Mouse (Mus musculus) embryonic facial prominence, embryonic 15.5 days (tissue): ENCODE data around the gene Rnf150. TPM values are rescaled to one million over a fixed set of nuclear protein-coding genes. Genes with fewer than 3 reads are reported as not detected.
"Not testable (repeated sequence)": the region's sequence is repeated elsewhere in the genome, so short reads cannot be mapped to it uniquely, and the experiment has no call there.

Source experiments
- ATAC-seq: fragments of 200-750 bp; cut with Nextera tagmentation; 2 replicates; pipeline ENCODE4 v1.8.0; 2017; ENCODE audit warnings: low read depth, moderate TSS enrichment; ENCODE audit not compliant: insufficient number of reproducible peaks, low FRiP score, low TSS enrichment
- H3K27ac ChIP-seq: fragments of 300-500 bp; sonication (generic); replicated peaks from 2 replicates; pipeline ENCODE4 v1.5.1; 2015; ENCODE audit warnings: mild to moderate bottlenecking, inconsistent platforms
- H3K27me3 ChIP-seq: fragments of 300-500 bp; sonication (generic); 2 replicates; pipeline ENCODE4 v1.6.1; 2015; ENCODE audit warnings: inconsistent platforms
- H3K36me3 ChIP-seq: fragments of 300-500 bp; sonication (generic); 2 replicates; pipeline ENCODE4 v1.6.1; 2015; ENCODE audit warnings: mild to moderate bottlenecking, inconsistent platforms
- H3K4me1 ChIP-seq: fragments of 300-500 bp; sonication (generic); 2 replicates; pipeline ENCODE4 v1.6.1; 2015; ENCODE audit warnings: inconsistent platforms
- H3K4me2 ChIP-seq: fragments of 300-500 bp; sonication (generic); replicated peaks from 2 replicates; pipeline ENCODE4 v1.6.1; 2015; ENCODE audit warnings: mild to moderate bottlenecking, inconsistent platforms
- H3K4me3 ChIP-seq: fragments of 300-500 bp; sonication (generic); replicated peaks from 2 replicates; pipeline ENCODE4 v1.5.1; 2015; ENCODE audit warnings: mild to moderate bottlenecking, inconsistent platforms
- H3K9ac ChIP-seq: fragments of 300-500 bp; sonication (generic); 2 replicates; pipeline ENCODE4 v1.6.1; 2015; ENCODE audit warnings: inconsistent platforms
- H3K9me3 ChIP-seq: fragments of 300-500 bp; sonication (generic); replicated peaks from 2 replicates; pipeline ENCODE4 v1.6.1; 2016; ENCODE audit warnings: inconsistent platforms
- WGBS: fragments of 180-500 bp; shearing (Covaris S2); methylation state at CpG from one replicate; pipeline ENCODE4 v1.1.7; 2015; 5-methylcytosine and 5-hydroxymethylcytosine counted together
- polyA plus RNA-seq: library from polyadenylated mRNA; unstranded; fragments of >200 nt; fragmentation: Nextera tagmentation; extraction: Ambion mirVana; gene quantifications from 2 replicates; pipeline ENCODE4 v1.2.1, GENCODE M21; 2015

Gene Rnf150
- polyA plus RNA-seq, 1 experiment from 2014 or later, result 1.4 TPM

- Histone ChIP-seq H3K27me3 (no peaks in the 10 kb centered on the region), H3K9me3 (no peaks in the 10 kb centered on the region), H3K4me3 (no peak overlapping the region), H3K9ac (no peak overlapping the region), H3K4me2 (no peak overlapping the region), H3K4me1 (0 out of 2 replicates have a peak, but pooled peaks cover 4% of the 10 kb centered on the region), H3K36me3 (no peaks in the 10 kb centered on the region), H3K27ac (no peak overlapping the region)
- WGBS, result 69% methylated on average over 5 of the region's 5 CpGs
- ATAC-seq, result no peak
Observed at GRCm38 (mm10) chr8:83079534-83079844, 216.3 kb downstream of the Rnf150 start.

- H3K36me3 ChIP-seq, result no peaks in the 10 kb centered on the region
- H3K9ac ChIP-seq, result no peak overlapping the region
- H3K4me2 ChIP-seq, result no peak overlapping the region
- no peak overlapping the region for H3K27ac ChIP-seq
- no peaks in the 10 kb centered on the region for H3K9me3 ChIP-seq
- no peak for ATAC-seq
- 0 out of 2 replicates have a peak, but pooled peaks cover 4% of the 10 kb centered on the region for H3K4me1 ChIP-seq
- WGBS, result 48% methylated on average over 4 of the region's 4 CpGs
- no peak overlapping the region for H3K4me3 ChIP-seq
- H3K27me3 ChIP-seq, result no peaks in the 10 kb centered on the region
Observed at GRCm38 (mm10) chr8:83081266-83081665, 218.1 kb downstream of the Rnf150 start.

- not testable (repeated sequence) for H3K4me3 ChIP-seq, H3K36me3 ChIP-seq, H3K27ac ChIP-seq, H3K4me2 ChIP-seq, H3K27me3 ChIP-seq, ATAC-seq, H3K9me3 ChIP-seq, H3K4me1 ChIP-seq, H3K9ac ChIP-seq
- 79% methylated on average over 8 of the region's 8 CpGs for WGBS
Observed at GRCm38 (mm10) chr8:83081806-83082205, 218.7 kb downstream of the Rnf150 start.

GRCm38 (mm10) chr8:83082251-83082650 is 219.1 kb downstream of the Rnf150 start:
- no peak for ATAC-seq
- WGBS, result 61% methylated on average over 7 of the region's 7 CpGs
- no peaks in the 10 kb centered on the region for H3K27me3 ChIP-seq

GRCm38 (mm10) chr8:83083452-83083851 is 220.3 kb downstream of the Rnf150 start:
- H3K4me3 ChIP-seq, result no peak overlapping the region
- H3K4me2 ChIP-seq, result no peak overlapping the region
- H3K9me3 ChIP-seq, result no peaks in the 10 kb centered on the region
- H3K36me3 ChIP-seq, result no peaks in the 10 kb centered on the region
- H3K4me1 ChIP-seq, result 0 out of 2 replicates have a peak, but pooled peaks cover 4% of the 10 kb centered on the region
- no peaks in the 10 kb centered on the region for H3K27me3 ChIP-seq
- 77% methylated on average over 6 of the region's 6 CpGs for WGBS
- H3K9ac ChIP-seq, result no peak overlapping the region
- H3K27ac ChIP-seq, result no peak overlapping the region
- no peak for ATAC-seq

More at GRCm38 (mm10) chr8:83082251-83082650, 219.1 kb downstream of the Rnf150 start:
- Histone ChIP-seq H3K9me3 (no peaks in the 10 kb centered on the region), H3K27ac (no peak overlapping the region), H3K4me1 (0 out of 2 replicates have a peak, but pooled peaks cover 4% of the 10 kb centered on the region), H3K4me2 (no peak overlapping the region), H3K36me3 (no peaks in the 10 kb centered on the region), H3K4me3 (no peak overlapping the region), H3K9ac (no peak overlapping the region)

GRCm38 (mm10) chr8:83085581-83085980 is 222.4 kb downstream of the Rnf150 start:
- Histone ChIP-seq H3K4me1 (0 out of 2 replicates have a peak, but pooled peaks cover 2% of the 10 kb centered on the region), H3K27ac (no peak overlapping the region), H3K4me3 (no peak overlapping the region), H3K36me3 (no peaks in the 10 kb centered on the region), H3K4me2 (no peak overlapping the region), H3K9me3 (no peaks in the 10 kb centered on the region), H3K27me3 (no peaks in the 10 kb centered on the region), H3K9ac (no peak overlapping the region)
- WGBS, result 71% methylated on average over 3 of the region's 3 CpGs
- ATAC-seq, result no peak

- ATAC-seq, result no peak
- no peaks in the 10 kb centered on the region for H3K27me3 ChIP-seq
- 89% methylated on average over 8 of the region's 8 CpGs for WGBS
- 0 out of 2 replicates have a peak, but pooled peaks cover 2% of the 10 kb centered on the region for H3K4me1 ChIP-seq
- H3K27ac ChIP-seq, result no peak overlapping the region
- no peaks in the 10 kb centered on the region for H3K9me3 ChIP-seq
- H3K36me3 ChIP-seq, result no peaks in the 10 kb centered on the region
- H3K4me2 ChIP-seq, result no peak overlapping the region
- H3K9ac ChIP-seq, result no peak overlapping the region
- H3K4me3 ChIP-seq, result no peak overlapping the region
Observed at GRCm38 (mm10) chr8:83086625-83087024, 223.5 kb downstream of the Rnf150 start.

GRCm38 (mm10) chr8:83087604-83088003 is 224.4 kb downstream of the Rnf150 start:
- Histone ChIP-seq H3K4me1 (0 out of 2 replicates have a peak, but pooled peaks cover 2% of the 10 kb centered on the region), H3K4me2 (no peak overlapping the region), H3K9me3 (no peaks in the 10 kb centered on the region), H3K27me3 (no peaks in the 10 kb centered on the region), H3K9ac (no peak overlapping the region), H3K4me3 (no peak overlapping the region), H3K27ac (no peak overlapping the region), H3K36me3 (no peaks in the 10 kb centered on the region)
- ATAC-seq, result no peak

- H3K4me1 ChIP-seq, result 0 out of 2 replicates have a peak, but pooled peaks cover 2% of the 10 kb centered on the region
- no peak overlapping the region for H3K27ac ChIP-seq
- H3K36me3 ChIP-seq, result no peaks in the 10 kb centered on the region
- H3K9ac ChIP-seq, result no peak overlapping the region
- no peak overlapping the region for H3K4me2 ChIP-seq
- H3K27me3 ChIP-seq, result no peaks in the 10 kb centered on the region
- no peak overlapping the region for H3K4me3 ChIP-seq
- WGBS, result 72% methylated on average over 6 of the region's 6 CpGs
- no peaks in the 10 kb centered on the region for H3K9me3 ChIP-seq
- no peak for ATAC-seq
Observed at GRCm38 (mm10) chr8:83088156-83088555, 225.0 kb downstream of the Rnf150 start.

- Histone ChIP-seq H3K9me3 (no peaks in the 10 kb centered on the region), H3K27ac (no peak overlapping the region), H3K9ac (no peak overlapping the region), H3K36me3 (no peaks in the 10 kb centered on the region), H3K4me2 (no peak overlapping the region), H3K4me1 (0 out of 2 replicates have a peak, but pooled peaks cover 2% of the 10 kb centered on the region), H3K27me3 (no peaks in the 10 kb centered on the region), H3K4me3 (no peak overlapping the region)
- 26% methylated on average over 10 of the region's 10 CpGs for WGBS
- ATAC-seq, result no peak
Observed at GRCm38 (mm10) chr8:83089336-83089986, 226.3 kb downstream of the Rnf150 start.

- Histone ChIP-seq H3K27me3 (no peaks in the 10 kb centered on the region), H3K9me3 (no peaks in the 10 kb centered on the region), H3K36me3 (no peaks in the 10 kb centered on the region), H3K9ac (no peak overlapping the region), H3K4me1 (0 out of 2 replicates have a peak, but pooled peaks cover 2% of the 10 kb centered on the region), H3K4me3 (no peak overlapping the region), H3K4me2 (no peak overlapping the region), H3K27ac (no peak overlapping the region)
- 73% methylated on average over 4 of the region's 4 CpGs for WGBS
- no peak for ATAC-seq
Observed at GRCm38 (mm10) chr8:83090446-83090845, 227.3 kb downstream of the Rnf150 start.

GRCm38 (mm10) chr8:83100041-83100440 is 236.9 kb downstream of the Rnf150 start:
- Histone ChIP-seq H3K9me3 (no peaks in the 10 kb centered on the region), H3K4me2 (no peak overlapping the region), H3K4me1 (no peaks in the 10 kb centered on the region), H3K9ac (no peak overlapping the region), H3K27me3 (no peaks in the 10 kb centered on the region), H3K4me3 (no peak overlapping the region), H3K27ac (no peak overlapping the region), H3K36me3 (no peaks in the 10 kb centered on the region)
- ATAC-seq, result no peak
- 36% methylated on average over 1 of the region's 1 CpGs for WGBS
